Mouse (Mus musculus) testis, adult 2 months (tissue): ENCODE measurements around the gene Bend5.

ENCODE experiments used
- CTCF ChIP-seq: fragments of 200-500 bp; IDR thresholded peaks from 2 replicates; pipeline ENCODE4 v1.5.1; 2012; ENCODE audit warnings: low read depth, mild to moderate bottlenecking, inconsistent platforms, low read length, moderate library complexity; ENCODE audit not compliant: control insufficient read depth, insufficient read depth, insufficient replicate concordance
- POLR2A ChIP-seq: fragments of 200-500 bp; IDR thresholded peaks from 2 replicates; pipeline ENCODE4 v1.6.1; 2012; ENCODE audit warnings: low read depth, mild to moderate bottlenecking, inconsistent platforms, low read length, moderate library complexity; ENCODE audit not compliant: control insufficient read depth

DNA sequence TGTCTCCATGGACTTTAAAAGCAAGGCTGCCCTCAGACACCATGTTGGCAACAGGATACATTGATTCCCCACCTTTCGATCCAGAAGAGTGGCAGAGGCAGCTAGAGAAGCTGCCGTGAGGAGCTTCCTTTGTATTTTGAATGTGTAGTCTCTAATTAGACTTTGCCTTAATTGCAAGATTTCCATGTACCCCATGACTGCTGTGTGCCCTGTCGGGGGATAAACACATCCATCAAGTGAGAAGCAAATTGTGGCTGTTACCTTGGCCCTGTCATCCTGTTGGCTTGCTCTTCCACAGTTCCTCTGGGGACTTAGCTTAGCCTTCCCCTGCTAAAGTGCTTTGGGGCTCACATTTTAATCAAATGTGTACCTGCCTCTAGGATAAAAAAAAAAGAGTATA lies 57.7 kb downstream of the Bend5 start:
- TF ChIP-seq POLR2A: no peak
- TF ChIP-seq CTCF: no peak
